Mouse (Mus musculus): ENCODE measurements around the gene Mymk. TPM values are rescaled to one million over a fixed set of nuclear protein-coding genes. Genes with fewer than 3 reads are reported as not detected.

Gene Mymk
- polyA plus RNA-seq, 1 experiment from 2014 or later: 3.4 TPM

Other genes starting within 250 kb of the Mymk start
- not detected in 2 replicates for gene Abo, start 207.2 kb downstream of the Mymk start, polyA plus RNA-seq (2015; fragmentation: Nextera tagmentation; extraction: Ambion mirVana)
- gene Surf6, start 169.3 kb downstream of the Mymk start, polyA plus RNA-seq (2015; fragmentation: Nextera tagmentation; extraction: Ambion mirVana): 29.4 and 32.2 TPM in 2 replicates
- gene Med22, start 161.5 kb downstream of the Mymk start, polyA plus RNA-seq (2015; fragmentation: Nextera tagmentation; extraction: Ambion mirVana): 95.7 and 108 TPM in 2 replicates
- 385 and 446 TPM in 2 replicates for gene Rpl7a, start 161.4 kb downstream of the Mymk start, polyA plus RNA-seq (2015; fragmentation: Nextera tagmentation; extraction: Ambion mirVana)
- 56.6 and 58.4 TPM in 2 replicates for gene Surf2, start 155.8 kb downstream of the Mymk start, polyA plus RNA-seq (2015; fragmentation: Nextera tagmentation; extraction: Ambion mirVana)
- 89.2 and 97.5 TPM in 2 replicates for gene Surf1, start 155.6 kb downstream of the Mymk start, polyA plus RNA-seq (2015; fragmentation: Nextera tagmentation; extraction: Ambion mirVana)
- 110 and 126 TPM in 2 replicates for gene Surf4, start 138.3 kb downstream of the Mymk start, polyA plus RNA-seq (2015; fragmentation: Nextera tagmentation; extraction: Ambion mirVana)
- 0.13 and 0.61 TPM in 2 replicates for gene Stkld1, start 138.1 kb downstream of the Mymk start, polyA plus RNA-seq (2015; fragmentation: Nextera tagmentation; extraction: Ambion mirVana)
- gene Rexo4, start 107.8 kb downstream of the Mymk start, polyA plus RNA-seq (2015; fragmentation: Nextera tagmentation; extraction: Ambion mirVana): 38.0 and 39.2 TPM in 2 replicates
- gene Adamts13, start 98.8 kb downstream of the Mymk start, polyA plus RNA-seq (2015; fragmentation: Nextera tagmentation; extraction: Ambion mirVana): 0.09 TPM in 1 of 2 replicates, not detected in the other
- 98.5 and 103 TPM in 2 replicates for gene Cacfd1, start 62.3 kb downstream of the Mymk start, polyA plus RNA-seq (2015; fragmentation: Nextera tagmentation; extraction: Ambion mirVana)
- gene Slc2a6, start 44.2 kb downstream of the Mymk start, polyA plus RNA-seq (2015; fragmentation: Nextera tagmentation; extraction: Ambion mirVana): 17.2 and 20.0 TPM in 2 replicates
- gene Adamtsl2, start 7.2 kb upstream of the Mymk start, polyA plus RNA-seq (2015; fragmentation: Nextera tagmentation; extraction: Ambion mirVana): 7.2 and 7.7 TPM in 2 replicates
- gene Fam163b, start 70.3 kb upstream of the Mymk start, polyA plus RNA-seq (2015; fragmentation: Nextera tagmentation; extraction: Ambion mirVana): 10.1 and 10.3 TPM in 2 replicates
- gene Dbh, start 93.1 kb upstream of the Mymk start, polyA plus RNA-seq (2015; fragmentation: Nextera tagmentation; extraction: Ambion mirVana): 0.29 and 0.37 TPM in 2 replicates
- gene Sardh, start 176.2 kb upstream of the Mymk start, polyA plus RNA-seq (2015; fragmentation: Nextera tagmentation; extraction: Ambion mirVana): 5.9 and 8.0 TPM in 2 replicates